Mouse (Mus musculus): ENCODE data around the gene Zfp341. TPM values are rescaled to one million over a fixed set of nuclear protein-coding genes. Genes with fewer than 3 reads are reported as not detected.
A peak's percentile ranks its signal among the peaks of the same experiment; 100 is the strongest.

The Zfp341 gene
- polyA plus RNA-seq, 1 experiment = 0.71 TPM

- H3K4me3 ChIP-seq (ENCODE audit: insufficient read depth, low read depth, low read length) = no peak overlapping the region
- no peaks in the 10 kb centered on the region for H3K4me1 ChIP-seq (ENCODE audit: control insufficient read depth, insufficient read depth, insufficient read length, low read length)
- H3K27ac ChIP-seq (replicated peaks; ENCODE audit: low read depth, low read length) = no peak overlapping the region
These were observed 22.7 kb downstream of the Zfp341 start for GRCm38 (mm10) chr2:154635826-154636225.

- Histone ChIP-seq H3K4me3 (ENCODE audit: insufficient read depth, low read depth, low read length) (no peak overlapping the region), H3K27ac (replicated peaks; ENCODE audit: low read depth, low read length) (no peak overlapping the region), H3K4me1 (ENCODE audit: control insufficient read depth, insufficient read depth, insufficient read length, low read length) (no peaks in the 10 kb centered on the region)
These were observed 25.4 kb downstream of the Zfp341 start for GRCm38 (mm10) chr2:154638521-154638920.

- no peak overlapping the region for H3K4me3 ChIP-seq (ENCODE audit: insufficient read depth, low read depth, low read length)
- H3K4me1 ChIP-seq (ENCODE audit: control insufficient read depth, insufficient read depth, insufficient read length, low read length) = no peaks in the 10 kb centered on the region
- no peak overlapping the region for H3K27ac ChIP-seq (replicated peaks; ENCODE audit: low read depth, low read length)
These were observed 26.0 kb downstream of the Zfp341 start for GRCm38 (mm10) chr2:154639115-154639514.

GRCm38 (mm10) chr2:154641176-154641575 lies 28.1 kb downstream of the Zfp341 start:
- H3K4me3 ChIP-seq (ENCODE audit: insufficient read depth, low read depth, low read length) = no peak overlapping the region
- H3K27ac ChIP-seq (replicated peaks; ENCODE audit: low read depth, low read length) = no peak overlapping the region
- H3K4me1 ChIP-seq (ENCODE audit: control insufficient read depth, insufficient read depth, insufficient read length, low read length) = no peaks in the 10 kb centered on the region

- Histone ChIP-seq H3K27ac (replicated peaks; ENCODE audit: low read depth, low read length) (no peak overlapping the region), H3K4me3 (ENCODE audit: insufficient read depth, low read depth, low read length) (no peak overlapping the region), H3K4me1 (ENCODE audit: control insufficient read depth, insufficient read depth, insufficient read length, low read length) (no peaks in the 10 kb centered on the region)
These were observed 28.9 kb downstream of the Zfp341 start for GRCm38 (mm10) chr2:154642005-154642459.

GRCm38 (mm10) chr2:154642712-154643385 lies 29.8 kb downstream of the Zfp341 start:
- Histone ChIP-seq H3K27ac (replicated peaks; ENCODE audit: low read depth, low read length) (no peak overlapping the region), H3K4me3 (ENCODE audit: insufficient read depth, low read depth, low read length) (no peak overlapping the region), H3K4me1 (ENCODE audit: control insufficient read depth, insufficient read depth, insufficient read length, low read length) (no peaks in the 10 kb centered on the region)

GRCm38 (mm10) chr2:154646634-154647033 lies 33.5 kb downstream of the Zfp341 start:
- H3K4me3 ChIP-seq (ENCODE audit: insufficient read depth, low read depth, low read length) = no peak overlapping the region
- H3K27ac ChIP-seq (replicated peaks; ENCODE audit: low read depth, low read length) = no peak overlapping the region
- no peaks in the 10 kb centered on the region for H3K4me1 ChIP-seq (ENCODE audit: control insufficient read depth, insufficient read depth, insufficient read length, low read length)

- no peaks in the 10 kb centered on the region for H3K4me1 ChIP-seq (ENCODE audit: control insufficient read depth, insufficient read depth, insufficient read length, low read length)
- H3K27ac ChIP-seq (replicated peaks; ENCODE audit: low read depth, low read length) = no peak overlapping the region
- H3K4me3 ChIP-seq (ENCODE audit: insufficient read depth, low read depth, low read length) = no peak overlapping the region
These were observed 35.0 kb downstream of the Zfp341 start for GRCm38 (mm10) chr2:154648086-154648485.

GRCm38 (mm10) chr2:154650404-154650803 lies 37.3 kb downstream of the Zfp341 start:
- Histone ChIP-seq H3K27ac (replicated peaks; ENCODE audit: low read depth, low read length) (no peak overlapping the region), H3K4me1 (ENCODE audit: control insufficient read depth, insufficient read depth, insufficient read length, low read length) (no peaks in the 10 kb centered on the region), H3K4me3 (ENCODE audit: insufficient read depth, low read depth, low read length) (no peak overlapping the region)

GRCm38 (mm10) chr2:154651363-154651762 lies 38.3 kb downstream of the Zfp341 start, which contains the start of gene Chmp4b:
Gene Chmp4b (plus strand): TSS chr2:154651705.
- Histone ChIP-seq H3K4me1 (ENCODE audit: control insufficient read depth, insufficient read depth, insufficient read length, low read length) (peaks cover 2% of the 10 kb centered on the region; the same call in 1 of the 2 replicates), H3K27ac (replicated peaks; ENCODE audit: low read depth, low read length) (no peak within 1 kb of the TSS)

GRCm38 (mm10) chr2:154654976-154655375 lies 41.9 kb downstream of the Zfp341 start:
- Histone ChIP-seq H3K4me1 (ENCODE audit: control insufficient read depth, insufficient read depth, insufficient read length, low read length) (peaks cover 10% of the 10 kb centered on the region; the same call in 1 of the 2 replicates), H3K27ac (replicated peaks; ENCODE audit: low read depth, low read length) (no peak overlapping the region), H3K4me3 (ENCODE audit: insufficient read depth, low read depth, low read length) (no peak overlapping the region)

More at GRCm38 (mm10) chr2:154651363-154651762, 38.3 kb downstream of the Zfp341 start, which contains the start of gene Chmp4b:
- H3K4me3 ChIP-seq (ENCODE audit: insufficient read depth, low read depth, low read length) = no peak within 1 kb of the TSS

GRCm38 (mm10) chr2:154655878-154656414 lies 42.8 kb downstream of the Zfp341 start:
- no peak overlapping the region for H3K4me3 ChIP-seq (ENCODE audit: insufficient read depth, low read depth, low read length)
- H3K27ac ChIP-seq (replicated peaks; ENCODE audit: low read depth, low read length) = no peak overlapping the region
- H3K4me1 ChIP-seq (ENCODE audit: control insufficient read depth, insufficient read depth, insufficient read length, low read length) = peaks cover 10% of the 10 kb centered on the region; the same call in 1 of the 2 replicates

- H3K27ac ChIP-seq (replicated peaks; ENCODE audit: low read depth, low read length) = peak overlapping the region; percentile 89
- peaks cover 10% of the 10 kb centered on the region; the same call in 1 of the 2 replicates for H3K4me1 ChIP-seq (ENCODE audit: control insufficient read depth, insufficient read depth, insufficient read length, low read length)
- H3K4me3 ChIP-seq (ENCODE audit: insufficient read depth, low read depth, low read length) = peak overlapping the region; percentile 98
These were observed 43.8 kb downstream of the Zfp341 start for GRCm38 (mm10) chr2:154656710-154657485.

GRCm38 (mm10) chr2:154657486-154658237 lies 44.6 kb downstream of the Zfp341 start:
- H3K4me3 ChIP-seq (ENCODE audit: insufficient read depth, low read depth, low read length) = peak overlapping the region; percentile 98
- H3K27ac ChIP-seq (replicated peaks; ENCODE audit: low read depth, low read length) = peak overlapping the region; percentile 89
- peaks cover 11% of the 10 kb centered on the region; the same call in 1 of the 2 replicates for H3K4me1 ChIP-seq (ENCODE audit: control insufficient read depth, insufficient read depth, insufficient read length, low read length)
